In genomic region chr3:109341071-109341480, GRCm38 (mm10) we compare ENCODE assay signal across 9 mouse cellular contexts. TPM values are rescaled to one million over a fixed set of nuclear protein-coding genes. Genes with fewer than 3 reads are reported as not detected.
A peak's percentile ranks its signal among the peaks of the same experiment; 100 is the strongest.
DNase-seq lines count a peak whose midpoint lies in the region; ATAC-seq lines count a peak whose summit lies in the region.
"Had no signal": no experiment of that assay in that cellular context is flagged by ENCODE, and none has a peak within 500 bp of the region (broad histone marks: within the 10 kb centered on the region; RNA-seq: fewer than 3 reads in every experiment).

No protein-coding gene starts in this region.

- peak overlapping the region; percentile 68 to 92 for H3K4me3 ChIP-seq in heart, embryonic 14.5 days (ENCODE audit: control insufficient read depth in 1 of 2, insufficient read depth in 1 of 2, low read depth in 1 of 2, low read length in 2 of 2)
- H3K4me3 ChIP-seq in hindbrain, embryonic 11.5 days (ENCODE audit: low read depth, low read length), result peak overlapping the region; percentile 70
- peak overlapping the region; percentile 95 for H3K4me3 ChIP-seq in macrophage (ENCODE audit: inconsistent target)

- no peaks in the 10 kb centered on the region for H3K27me3 ChIP-seq in heart, embryonic 14.5 days (ENCODE audit: control insufficient read depth, insufficient read depth, low read length)
- no peaks in the 10 kb centered on the region for H3K27me3 ChIP-seq in hindbrain, embryonic 11.5 days (ENCODE audit: control insufficient read depth, insufficient read depth, low read length)
- H3K27me3 ChIP-seq: Patski had no signal

- intact Hi-C loops in heart, postnatal 14 days (cut with DNase I), result loop anchor here (2.0 to 5.0 kb wide), 4 partner anchors 46 to 150 kb away; no protein-coding TSS in a partner anchor

- peak overlapping the region; percentile 80 for H3K9ac ChIP-seq in heart, embryonic 14.5 days (ENCODE audit: low read length)
- H3K9ac ChIP-seq in hindbrain, embryonic 11.5 days (ENCODE audit: low read depth, low read length), result peak overlapping the region; percentile 82

- peaks cover 2 to 5% of the 10 kb centered on the region in 2 experiments; a peak in 2 of 4 replicates for H3K4me1 ChIP-seq in heart, embryonic 14.5 days (ENCODE audit: control insufficient read depth in 2 of 2, insufficient read depth in 2 of 2, low read length in 2 of 2)
- no peaks in the 10 kb centered on the region for H3K4me1 ChIP-seq in hindbrain, embryonic 11.5 days (replicated peaks; ENCODE audit: control insufficient read depth, insufficient read depth, low read length)

- peak overlapping the region; percentile 68 to 80 for H3K27ac ChIP-seq in heart, embryonic 14.5 days (replicated peaks in 1 of 2; ENCODE audit: control insufficient read depth in 1 of 2, insufficient read depth in 1 of 2, low read depth in 2 of 2, low read length in 2 of 2)
- H3K27ac ChIP-seq in hindbrain, embryonic 11.5 days (ENCODE audit: low read depth, low read length), result peak overlapping the region; percentile 91
- H3K27ac ChIP-seq in macrophage, result peak overlapping the region; percentile 92

- H3K79me2 ChIP-seq in macrophage (ENCODE audit: inconsistent target), result peaks cover 52% of the 10 kb centered on the region

- ATAC-seq in heart, embryonic 14.5 days (ENCODE audit: insufficient number of reproducible peaks, insufficient read depth, low FRiP score, low read depth), result no peak; the same call in 1 of the 2 replicates
- ATAC-seq in hindbrain, embryonic 11.5 days (ENCODE audit: low FRiP score), result no peak

- under 1% methylated on average over 18 of the region's 18 CpGs for WGBS in heart, embryonic 14.5 days
- under 1% methylated on average over 18 of the region's 18 CpGs for WGBS in hindbrain, embryonic 11.5 days
- WGBS in macrophage (ENCODE audit: missing documents), result 1% methylated on average over 18 of the region's 18 CpGs

- DNase-seq in heart, postnatal 14 days, result no peak
- DNase-seq in Muller cell, postnatal 12 days (ENCODE audit: inconsistent ontology term), result peak; percentile 44
- DNase-seq in hindbrain, embryonic 11.5 days (ENCODE audit: low spot score), result no peak
- no peak for DNase-seq in natural killer cell, adult 2 months (ENCODE audit: low spot score in 2 of 2)
- no peak for DNase-seq in thymus, postnatal 4 days
- no peak for DNase-seq in adrenal gland, postnatal 4 days (ENCODE audit: low spot score in 2 of 2)

- peak overlapping the region; percentile 93 for H3K4me2 ChIP-seq in heart, embryonic 14.5 days (ENCODE audit: low read length)
- H3K4me2 ChIP-seq in hindbrain, embryonic 11.5 days (replicated peaks; ENCODE audit: low read depth, low read length), result peak overlapping the region; percentile 84

- H3K9me3 ChIP-seq in heart, embryonic 14.5 days (ENCODE audit: control insufficient read depth, low read length), result no peaks in the 10 kb centered on the region
- H3K9me3 ChIP-seq in hindbrain, embryonic 11.5 days (ENCODE audit: control insufficient read depth, low read length), result no peaks in the 10 kb centered on the region

- no peaks in the 10 kb centered on the region for H3K36me3 ChIP-seq in heart, embryonic 14.5 days (ENCODE audit: control insufficient read depth, insufficient read depth, low read length)
- H3K36me3 ChIP-seq in hindbrain, embryonic 11.5 days (ENCODE audit: control insufficient read depth, insufficient read depth, low read length), result no peaks in the 10 kb centered on the region
- no peaks in the 10 kb centered on the region for H3K36me3 ChIP-seq in macrophage (ENCODE audit: inconsistent target)

RNA-seq across cellular contexts. Expression of gene Vav3, which starts 0.6 kb away (rescaled TPM):
- polyA plus RNA-seq in heart, embryonic 14.5 days (2014; fragmentation: Nextera tagmentation; extraction: Ambion mirVana), result 11.8 and 13.6 TPM in 2 replicates
- 1 to 10 TPM; 9.2 to 9.4 TPM for total RNA-seq in heart, postnatal 14 days (2021)
- 19.9 and 25.6 TPM in 2 replicates for polyA plus RNA-seq in hindbrain, embryonic 11.5 days (2014; fragmentation: Nextera tagmentation; extraction: Ambion mirVana)
- 1,000 to 10,000 TPM in 2 of 26 experiments, 100 to 1,000 TPM in 24; 175 to 1,650 (median 328) TPM for total RNA-seq in macrophage (2018; cell fraction: chromatin; rRNA removed)
- 10 to 100 TPM; 25.5 to 67.9 (median 42.1) TPM for total RNA-seq in macrophage (2018; cell fraction: cytosol; rRNA removed)
- 1,000 to 10,000 TPM in 1 of 26 experiments, 100 to 1,000 TPM in 12, 10 to 100 TPM in 13; 66.0 to 1,087 (median 131) TPM for total RNA-seq in macrophage (2018; cell fraction: nucleus; rRNA removed)
- polyA plus RNA-seq in macrophage (2018), result 29.8 to 56.3 TPM (median 48.5 TPM) in 3 replicates
- 1 to 10 TPM; 5.2 to 7.4 TPM for total RNA-seq in adrenal gland, postnatal 4 days (2021)
